Mouse (Mus musculus) forebrain, embryonic 11.5 days (tissue): Measurements from ENCODE around the gene Ptprn2. TPM values are rescaled to one million over a fixed set of nuclear protein-coding genes. Genes with fewer than 3 reads are reported as not detected.

ENCODE experiments used
- ATAC-seq: fragments of 200-750 bp; cut with Nextera tagmentation; replicated peaks from 2 replicates; pipeline ENCODE4 v1.8.0; 2017; ENCODE audit warnings: moderate TSS enrichment; ENCODE audit not compliant: low FRiP score
- DNase-seq: peaks from one replicate; pipeline ENCODE4 v3.0.0-alpha.2; 2017; ENCODE audit warnings: low spot score
- H3K27ac ChIP-seq: fragments of 300-500 bp; sonication (generic); 2 replicates; pipeline ENCODE4 v1.5.1; 2014; ENCODE audit warnings: low read depth, low read length
- H3K27me3 ChIP-seq: fragments of 300-500 bp; sonication (generic); 2 replicates; pipeline ENCODE4 v1.6.1; 2014; ENCODE audit warnings: mild to moderate bottlenecking, low read length, mixed read lengths; ENCODE audit not compliant: control insufficient read depth, insufficient read depth
- H3K36me3 ChIP-seq: fragments of 300-500 bp; sonication (generic); 2 replicates; pipeline ENCODE4 v1.6.1; 2014; ENCODE audit warnings: mild to moderate bottlenecking, low read length, moderate library complexity, mixed read lengths; ENCODE audit not compliant: control insufficient read depth, insufficient read depth
- H3K4me1 ChIP-seq: fragments of 300-500 bp; sonication (generic); replicated peaks from 2 replicates; pipeline ENCODE4 v1.6.1; 2014; ENCODE audit warnings: low read length, mixed read lengths; ENCODE audit not compliant: control insufficient read depth, insufficient read depth
- H3K4me2 ChIP-seq: fragments of 300-500 bp; sonication (generic); 2 replicates; pipeline ENCODE4 v1.6.1; 2014; ENCODE audit warnings: low read depth, mild to moderate bottlenecking, low read length, moderate library complexity, mixed read lengths; ENCODE audit not compliant: severe bottlenecking
- H3K4me3 ChIP-seq: fragments of 300-500 bp; sonication (generic); 2 replicates; pipeline ENCODE4 v1.5.1; 2014; ENCODE audit warnings: low read depth, low read length
- H3K9ac ChIP-seq: fragments of 300-500 bp; sonication (generic); 2 replicates; pipeline ENCODE4 v1.6.1; 2014; ENCODE audit warnings: low read length
- H3K9me3 ChIP-seq: fragments of 300-500 bp; sonication (generic); 2 replicates; pipeline ENCODE4 v1.6.1; 2016; ENCODE audit warnings: low read length, mixed read lengths; ENCODE audit not compliant: control insufficient read depth
- WGBS: fragments of 180-500 bp; shearing (Covaris S2); extraction: QIAGEN DNeasy Blood & Tissue Kit; methylation state at CpG from one replicate; pipeline ENCODE4 v1.1.7; 2014; 5-methylcytosine and 5-hydroxymethylcytosine counted together
- polyA plus RNA-seq: library from polyadenylated mRNA; unstranded; fragments of >200 nt; fragmentation: Nextera tagmentation; extraction: Ambion mirVana; gene quantifications from 2 replicates; pipeline ENCODE4 v1.2.1, GENCODE M21; 2014

Gene Ptprn2
- polyA plus RNA-seq, 1 experiment from 2014 or later: 6.8 TPM

DNA sequence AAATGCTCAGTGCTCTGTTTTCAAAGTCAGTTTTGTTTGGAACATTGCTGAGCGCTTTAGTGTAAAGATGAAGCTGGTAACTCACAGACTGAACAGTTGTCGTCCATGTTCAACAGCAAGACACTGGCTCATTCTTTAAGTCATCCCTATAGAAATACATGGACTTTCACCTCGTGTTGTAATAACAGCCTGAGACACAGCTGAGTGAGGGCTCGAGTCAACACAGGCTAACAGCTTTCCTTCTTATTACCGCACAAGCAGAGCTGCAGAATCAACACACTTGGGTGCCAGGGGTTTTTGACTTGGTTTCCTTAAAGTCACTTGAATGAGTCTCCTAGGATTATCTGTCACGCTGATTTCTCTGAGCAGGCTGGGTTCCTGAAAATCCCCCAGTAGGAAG is 744.8 kb downstream of the Ptprn2 start:
- DNase-seq (no peak), ATAC-seq (no peak)
- Histone ChIP-seq H3K27me3 (no peaks in the 10 kb centered on the region), H3K9me3 (no peaks in the 10 kb centered on the region), H3K4me2 (no peak overlapping the region), H3K27ac (no peak overlapping the region), H3K9ac (no peak overlapping the region), H3K4me3 (no peak overlapping the region), H3K4me1 (peaks cover 2% of the 10 kb centered on the region; the same call in 1 of the 2 replicates), H3K36me3 (peaks cover 9% of the 10 kb centered on the region; the same call in 1 of the 2 replicates)
- WGBS: 87% methylated on average over 6 of the region's 6 CpGs

DNA sequence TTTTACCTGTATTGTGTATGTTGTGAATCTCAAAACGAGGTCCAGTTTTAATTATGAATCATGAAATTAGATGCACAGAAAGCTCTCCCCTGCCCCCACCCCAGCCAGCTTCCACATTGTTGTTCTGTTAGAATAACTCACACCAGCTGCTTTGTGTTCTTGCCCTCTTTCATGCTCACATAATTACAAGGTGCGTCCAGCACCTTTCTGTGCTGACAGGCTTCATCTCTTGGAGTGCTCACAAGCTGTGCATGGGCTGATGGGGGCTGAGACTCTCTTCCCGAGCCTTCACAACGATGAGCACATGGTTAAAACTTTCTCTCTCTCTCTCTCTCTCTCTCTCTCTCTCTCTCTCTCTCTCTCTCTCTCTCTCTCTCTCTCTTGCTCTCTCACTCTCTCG is 746.3 kb downstream of the Ptprn2 start:
- Histone ChIP-seq H3K27me3 (no peaks in the 10 kb centered on the region), H3K9ac (no peak overlapping the region), H3K27ac (no peak overlapping the region), H3K9me3 (no peaks in the 10 kb centered on the region), H3K36me3 (peaks cover 9% of the 10 kb centered on the region; the same call in 1 of the 2 replicates), H3K4me2 (no peak overlapping the region), H3K4me3 (no peak overlapping the region), H3K4me1 (peaks cover 2% of the 10 kb centered on the region; the same call in 1 of the 2 replicates)
- ATAC-seq (no peak), DNase-seq (no peak)
- 53% methylated on average over 4 of the region's 5 CpGs for WGBS

DNA sequence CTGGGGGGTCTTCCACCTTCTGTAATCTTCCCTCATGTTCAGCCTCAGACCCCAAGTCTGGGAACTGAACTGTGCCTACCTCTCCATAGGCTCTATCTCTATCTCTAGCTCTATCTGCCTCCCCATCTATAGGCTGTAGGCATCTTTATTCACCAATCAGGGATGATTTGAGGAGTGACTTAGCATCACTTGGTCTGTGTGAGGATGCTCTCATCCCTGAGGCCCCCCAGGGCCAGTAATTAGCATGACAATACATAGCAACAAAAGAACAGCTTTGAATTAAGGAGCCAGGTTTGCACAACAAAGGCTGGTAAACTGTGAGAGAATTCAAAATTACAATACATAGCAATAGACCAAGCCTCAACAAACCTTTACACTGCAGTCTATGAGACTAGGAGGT is 749.6 kb downstream of the Ptprn2 start:
- no peak for DNase-seq
- ATAC-seq: no peak
- Histone ChIP-seq H3K27me3 (no peaks in the 10 kb centered on the region), H3K9ac (no peak overlapping the region), H3K4me2 (no peak overlapping the region), H3K4me1 (peaks cover 2% of the 10 kb centered on the region; the same call in 1 of the 2 replicates), H3K27ac (no peak overlapping the region), H3K36me3 (peaks cover 5% of the 10 kb centered on the region; the same call in 1 of the 2 replicates), H3K9me3 (no peaks in the 10 kb centered on the region), H3K4me3 (no peak overlapping the region)

DNA sequence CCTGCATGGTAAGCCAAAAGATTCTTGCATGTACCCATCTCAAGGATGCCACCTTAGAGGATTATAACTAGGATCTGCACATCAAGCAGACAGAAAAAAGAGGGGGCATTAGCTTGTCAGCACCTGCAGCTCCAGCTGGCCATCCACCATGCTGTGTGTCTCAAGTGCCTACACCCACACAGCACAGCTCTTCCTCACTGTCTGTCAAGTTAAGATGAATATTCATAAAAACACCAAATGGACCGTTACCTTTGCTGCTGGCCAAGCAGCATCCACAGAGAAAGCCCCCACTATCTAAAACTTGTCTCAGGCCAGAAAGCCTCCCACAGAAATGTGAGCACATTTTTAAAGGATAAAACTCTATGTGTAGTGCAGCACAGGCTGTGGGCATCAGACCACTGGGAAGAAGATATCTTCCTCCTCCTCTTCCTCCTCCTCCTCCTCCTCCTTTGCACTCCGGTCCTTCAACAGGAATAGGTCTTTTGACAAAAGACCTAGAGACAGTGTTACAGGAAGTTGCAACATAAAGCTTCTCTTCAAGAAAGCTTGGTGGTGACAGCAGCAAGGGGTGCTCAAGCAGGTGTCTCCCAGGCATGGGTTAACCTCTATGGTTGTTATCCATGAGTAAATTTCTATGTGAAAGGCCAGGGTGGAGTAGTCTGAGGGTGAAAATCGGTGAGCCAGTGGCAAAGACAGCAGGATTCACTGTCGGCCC is 750.7 kb downstream of the Ptprn2 start:
- DNase-seq (no peak), ATAC-seq (no peak)
- peaks cover 5% of the 10 kb centered on the region; the same call in 1 of the 2 replicates for H3K36me3 ChIP-seq
- H3K4me1 ChIP-seq: peaks cover 2% of the 10 kb centered on the region; the same call in 1 of the 2 replicates
- no peak overlapping the region for H3K27ac ChIP-seq
- no peak overlapping the region for H3K9ac ChIP-seq
- H3K27me3 ChIP-seq: no peaks in the 10 kb centered on the region
- WGBS: 78% methylated on average over 4 of the region's 4 CpGs
- H3K4me3 ChIP-seq: no peak overlapping the region
- no peaks in the 10 kb centered on the region for H3K9me3 ChIP-seq
- no peak overlapping the region for H3K4me2 ChIP-seq

DNA sequence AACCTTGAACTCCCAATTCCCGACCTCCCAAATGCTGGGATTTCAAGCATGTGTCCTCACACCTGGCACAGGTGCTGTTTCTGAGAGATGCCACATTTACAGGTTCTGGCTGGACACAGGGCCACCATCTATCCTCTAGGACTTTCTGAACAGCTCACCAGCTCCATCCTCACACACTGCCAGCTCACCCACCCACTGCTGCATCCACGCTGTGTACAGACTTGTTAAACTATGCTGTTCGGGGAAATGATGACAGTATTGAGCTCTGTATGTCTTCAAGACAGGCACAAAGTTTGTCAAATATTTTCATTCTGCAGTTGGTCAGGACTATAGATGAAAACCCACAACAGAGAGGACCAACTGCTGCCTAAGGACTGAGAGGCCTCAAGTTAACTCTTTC is 751.5 kb downstream of the Ptprn2 start:
- Histone ChIP-seq H3K4me2 (no peak overlapping the region), H3K9me3 (no peaks in the 10 kb centered on the region), H3K27ac (no peak overlapping the region), H3K4me1 (peaks cover 2% of the 10 kb centered on the region; the same call in 1 of the 2 replicates), H3K4me3 (no peak overlapping the region), H3K27me3 (no peaks in the 10 kb centered on the region), H3K9ac (no peak overlapping the region), H3K36me3 (peaks cover 5% of the 10 kb centered on the region; the same call in 1 of the 2 replicates)
- DNase-seq (no peak), ATAC-seq (no peak)
- WGBS: 88% methylated on average over 3 of the region's 3 CpGs

DNA sequence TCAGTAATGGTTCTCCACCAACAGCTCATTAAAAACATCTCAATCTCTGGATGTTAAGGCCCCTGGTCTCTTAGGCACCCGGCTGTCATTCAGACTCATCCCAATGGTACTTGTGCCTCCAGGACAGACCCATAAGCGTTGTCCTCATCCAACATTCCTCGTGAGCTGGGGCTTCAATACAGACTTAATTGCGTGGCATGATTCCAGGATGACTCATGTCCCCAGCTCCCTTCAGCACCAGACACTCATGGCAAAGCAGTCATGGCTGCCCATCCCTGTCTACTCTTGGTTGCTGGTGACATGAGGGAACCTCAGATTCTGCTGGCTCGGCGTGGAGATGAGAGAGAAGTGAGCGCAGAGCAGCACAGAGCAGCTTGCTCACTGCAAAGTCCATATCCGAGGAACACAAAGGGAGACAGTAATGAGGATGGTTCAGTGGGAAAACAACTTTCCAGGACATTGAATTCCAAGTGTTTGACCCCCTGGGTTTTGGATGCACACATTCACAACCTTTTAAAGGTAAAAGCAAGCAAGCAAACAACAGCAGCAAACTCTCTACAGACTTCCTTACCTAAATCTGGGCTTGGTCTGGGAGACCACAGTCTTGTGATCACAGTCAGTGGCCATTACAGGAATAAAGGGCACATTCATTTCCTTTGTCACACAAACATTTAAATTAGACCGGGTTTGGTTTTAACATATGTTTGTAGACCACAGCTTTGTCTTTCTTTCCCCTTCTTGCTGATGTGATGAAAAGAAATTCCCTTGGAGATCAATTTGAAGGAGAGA is 754.6 kb downstream of the Ptprn2 start:
- DNase-seq (no peak), ATAC-seq (no peak)
- Histone ChIP-seq H3K27me3 (no peaks in the 10 kb centered on the region), H3K9me3 (no peaks in the 10 kb centered on the region), H3K4me3 (no peak overlapping the region), H3K4me1 (no peaks in the 10 kb centered on the region; the same call in 1 of the 2 replicates), H3K4me2 (no peak overlapping the region), H3K9ac (no peak overlapping the region), H3K27ac (no peak overlapping the region), H3K36me3 (no peaks in the 10 kb centered on the region; the same call in 1 of the 2 replicates)
- 78% methylated on average over 9 of the region's 9 CpGs for WGBS

DNA sequence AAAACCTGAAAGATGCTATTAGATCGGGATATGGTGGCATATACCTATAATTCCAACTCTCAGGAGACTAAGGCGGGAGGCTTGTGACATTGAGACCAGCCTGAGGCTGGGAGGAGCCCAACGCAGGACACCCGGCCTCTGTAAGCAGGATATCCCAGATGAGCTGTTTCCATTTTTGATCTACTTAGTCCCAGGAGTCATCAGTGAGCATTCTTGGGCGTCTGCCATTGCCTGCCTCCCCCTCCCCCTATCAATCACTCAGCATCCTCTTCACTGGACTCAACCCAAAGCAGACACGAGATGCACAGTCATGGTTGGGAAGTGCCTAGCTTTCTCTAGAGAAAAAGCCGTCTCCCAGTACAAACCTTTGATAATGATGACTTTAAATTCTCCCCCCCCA is 756.7 kb downstream of the Ptprn2 start:
- WGBS: 80% methylated on average over 7 of the region's 7 CpGs
- DNase-seq (no peak), ATAC-seq (0 out of 2 replicates have a peak, but pooled peaks have one; percentile 23)
- no peak overlapping the region for H3K27ac ChIP-seq
- no peak overlapping the region for H3K4me2 ChIP-seq
- no peak overlapping the region for H3K9ac ChIP-seq
- H3K27me3 ChIP-seq: no peaks in the 10 kb centered on the region
- no peaks in the 10 kb centered on the region for H3K4me1 ChIP-seq
- no peaks in the 10 kb centered on the region for H3K9me3 ChIP-seq
- H3K36me3 ChIP-seq: no peaks in the 10 kb centered on the region; the same call in 1 of the 2 replicates
- H3K4me3 ChIP-seq: no peak overlapping the region

DNA sequence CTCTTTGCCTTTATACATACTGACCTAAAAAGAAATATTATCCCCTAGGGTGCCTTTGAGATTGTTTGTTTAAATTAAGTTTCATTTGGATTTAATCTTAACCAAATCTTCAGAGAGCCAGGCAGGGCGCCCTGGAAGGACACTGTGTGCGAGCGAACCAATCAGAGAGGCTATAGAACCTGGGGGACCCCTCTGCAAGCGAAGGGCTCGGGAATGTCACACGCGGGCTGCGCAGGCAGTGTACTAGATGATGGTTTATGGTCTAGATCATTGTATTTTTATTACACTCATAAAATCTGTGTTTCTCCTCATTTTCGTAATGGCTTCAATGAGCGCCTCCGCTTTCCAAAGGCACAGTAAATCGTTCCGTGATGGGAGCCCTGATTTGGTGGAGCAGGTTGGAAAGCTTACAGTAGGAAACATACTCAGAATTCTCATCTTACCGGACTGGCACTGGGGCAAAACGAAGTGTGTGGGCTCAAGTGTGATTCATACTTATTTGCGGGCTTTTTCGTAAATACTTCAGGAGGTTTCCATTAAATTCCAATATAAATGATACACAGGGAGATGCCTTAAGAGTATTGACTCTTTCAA is 760.5 kb downstream of the Ptprn2 start:
- H3K27ac ChIP-seq: no peak overlapping the region
- no peaks in the 10 kb centered on the region for H3K9me3 ChIP-seq
- no peak overlapping the region for H3K4me2 ChIP-seq
- WGBS: 91% methylated on average over 17 of the region's 17 CpGs
- no peaks in the 10 kb centered on the region for H3K27me3 ChIP-seq
- DNase-seq: no peak
- H3K4me1 ChIP-seq: peaks cover 10% of the 10 kb centered on the region
- H3K36me3 ChIP-seq: no peaks in the 10 kb centered on the region; the same call in 1 of the 2 replicates
- no peak for ATAC-seq
- H3K4me3 ChIP-seq: no peak overlapping the region
- H3K9ac ChIP-seq: no peak overlapping the region
